Comparison of ENCODE assay signal across 8 mouse cellular contexts in genomic region chr16:34342369-34343160, GRCm38 (mm10).
DNase-seq lines count a peak whose midpoint lies in the region; ATAC-seq and TF ChIP-seq lines count a peak whose summit lies in the region.

No protein-coding gene starts in this region.

- H3K4me1 ChIP-seq in forebrain, embryonic 12.5 days = peaks cover 14% of the 10 kb centered on the region
- H3K4me1 ChIP-seq in forebrain, embryonic 10.5 days = peaks cover 12% of the 10 kb centered on the region
- H3K4me1 ChIP-seq in cortical plate, adult 2 months (ENCODE audit: control insufficient read depth, insufficient read depth, low read length) = peaks cover 34% of the 10 kb centered on the region
- peaks cover 11% of the 10 kb centered on the region for H3K4me1 ChIP-seq in midbrain, embryonic 14.5 days (ENCODE audit: control insufficient read depth, insufficient read depth, low read length)
- H3K4me1 ChIP-seq in kidney, adult 2 months (ENCODE audit: control insufficient read depth, insufficient read depth, low read length) = peaks cover 19% of the 10 kb centered on the region

- no peak for DNase-seq in forebrain, embryonic 10.5 days (ENCODE audit: extremely low spot score, low spot score)
- DNase-seq in heart, postnatal 4 days = peak; percentile 37
- DNase-seq in midbrain, embryonic 14.5 days = peak; percentile 40
- DNase-seq in kidney, adult 2 months = no peak
- DNase-seq in spleen, adult 18-20 months = no peak

- no peak overlapping the region for H3K4me2 ChIP-seq in forebrain, embryonic 12.5 days
- no peak overlapping the region for H3K4me2 ChIP-seq in midbrain, embryonic 14.5 days (ENCODE audit: low read length)

- no peak for TF ChIP-seq CTCF in cortical plate, adult 2 months (IDR thresholded peaks at IDR 0.05; ENCODE audit: extremely low read depth, insufficient read depth, low read length)
- TF ChIP-seq CTCF in kidney, adult 2 months (conservative IDR thresholded peaks at IDR 0.05; ENCODE audit: insufficient read depth, insufficient read length, low read depth, low read length) = no peak

- no peak for TF ChIP-seq POLR2A in cortical plate, adult 2 months (IDR thresholded peaks at IDR 0.05; ENCODE audit: extremely low read depth, insufficient read depth, low read length)
- no peak for TF ChIP-seq POLR2A in kidney, adult 2 months (IDR thresholded peaks at IDR 0.05; ENCODE audit: low read depth, low read length)

- no peak for ATAC-seq in forebrain, embryonic 12.5 days (ENCODE audit: low FRiP score)
- no peak for ATAC-seq in midbrain, embryonic 14.5 days (ENCODE audit: low FRiP score, low TSS enrichment)
- no peak for ATAC-seq in cerebellum, adult (ENCODE audit: insufficient number of reproducible peaks, low FRiP score, low TSS enrichment)

- H3K9me3 ChIP-seq in forebrain, embryonic 12.5 days = no peaks in the 10 kb centered on the region
- no peaks in the 10 kb centered on the region for H3K9me3 ChIP-seq in forebrain, embryonic 10.5 days
- no peaks in the 10 kb centered on the region for H3K9me3 ChIP-seq in midbrain, embryonic 14.5 days (ENCODE audit: control insufficient read depth, low read length)

- WGBS in forebrain, embryonic 12.5 days = 72% methylated on average over 7 of the region's 7 CpGs
- 79% methylated on average over 7 of the region's 7 CpGs for WGBS in forebrain, embryonic 10.5 days
- 74% methylated on average over 7 of the region's 7 CpGs for WGBS in midbrain, embryonic 14.5 days
- WGBS in kidney, adult 2 months = 81% methylated on average over 7 of the region's 7 CpGs

- H3K27ac ChIP-seq in forebrain, embryonic 12.5 days = 0 out of 2 replicates have a peak overlapping the region, but pooled peaks have one; percentile 46
- H3K27ac ChIP-seq in forebrain, embryonic 10.5 days = no peak overlapping the region
- H3K27ac ChIP-seq in cortical plate, adult 2 months (ENCODE audit: insufficient read depth, low read length) = peak overlapping the region; percentile 39
- H3K27ac ChIP-seq in midbrain, embryonic 14.5 days (replicated peaks; ENCODE audit: low read depth, low read length) = no peak overlapping the region
- H3K27ac ChIP-seq in kidney, adult 2 months (ENCODE audit: insufficient read depth, low read depth, low read length) = no peak overlapping the region

- no peak overlapping the region for H3K9ac ChIP-seq in forebrain, embryonic 12.5 days
- no peak overlapping the region for H3K9ac ChIP-seq in midbrain, embryonic 14.5 days (replicated peaks; ENCODE audit: low read length)

- H3K36me3 ChIP-seq in forebrain, embryonic 12.5 days (replicated peaks) = 0 out of 2 replicates have a peak, but pooled peaks cover 3% of the 10 kb centered on the region
- no peaks in the 10 kb centered on the region for H3K36me3 ChIP-seq in forebrain, embryonic 10.5 days (replicated peaks)
- no peaks in the 10 kb centered on the region for H3K36me3 ChIP-seq in midbrain, embryonic 14.5 days (ENCODE audit: control insufficient read depth, insufficient read depth, low read length)
- no peaks in the 10 kb centered on the region for H3K36me3 ChIP-seq in kidney, adult 2 months (ENCODE audit: control insufficient read depth, insufficient read depth, low read length)

- no peak overlapping the region for H3K4me3 ChIP-seq in forebrain, embryonic 12.5 days (replicated peaks)
- no peak overlapping the region for H3K4me3 ChIP-seq in forebrain, embryonic 10.5 days
- H3K4me3 ChIP-seq in cortical plate, adult 2 months (ENCODE audit: insufficient read depth, low read length) = no peak overlapping the region
- no peak overlapping the region for H3K4me3 ChIP-seq in midbrain, embryonic 14.5 days (replicated peaks; ENCODE audit: low read depth, low read length)
- H3K4me3 ChIP-seq in kidney, adult 2 months (ENCODE audit: insufficient read depth, low read depth, low read length) = no peak overlapping the region

- no peaks in the 10 kb centered on the region for H3K27me3 ChIP-seq in forebrain, embryonic 12.5 days
- H3K27me3 ChIP-seq in forebrain, embryonic 10.5 days (ENCODE audit: poor library complexity, severe bottlenecking) = no peaks in the 10 kb centered on the region
- no peaks in the 10 kb centered on the region for H3K27me3 ChIP-seq in midbrain, embryonic 14.5 days (ENCODE audit: control insufficient read depth, insufficient read depth, low read length)
- H3K27me3 ChIP-seq in kidney, adult 2 months (replicated peaks; ENCODE audit: control insufficient read depth, insufficient read depth, low read length) = no peaks in the 10 kb centered on the region

Comparison
In these comparisons a context has a peak if more than half of its experiments do, and no peak if none do; other contexts are left out.
1. H3K27ac ChIP-seq: peak in forebrain, embryonic 12.5 days (single experiment) and cortical plate, adult 2 months (single experiment); none in forebrain, embryonic 10.5 days (single experiment), midbrain, embryonic 14.5 days (single experiment) and kidney, adult 2 months (single experiment).
2. DNase-seq: peak in heart, postnatal 4 days (single experiment) and midbrain, embryonic 14.5 days (single experiment); none in forebrain, embryonic 10.5 days (single experiment), kidney, adult 2 months (single experiment) and spleen, adult 18-20 months (0 of 2).